Mouse (Mus musculus) erythroblast, adult 5-6 weeks (primary cell): ENCODE measurements around the gene Prpf3. TPM values are rescaled to one million over a fixed set of nuclear protein-coding genes. Genes with fewer than 3 reads are reported as not detected.
"Not testable (repeated sequence)": the region's sequence is repeated elsewhere in the genome, so short reads cannot be mapped to it uniquely, and the experiment has no call there.

Source experiments
- ATAC-seq: replicated peaks from 2 replicates; pipeline ENCODE4 v1.8.0; 2016; ENCODE audit warnings: moderate number of reproducible peaks, mild to moderate bottlenecking, moderate TSS enrichment, inconsistent platforms; ENCODE audit not compliant: poor library complexity, low FRiP score, severe bottlenecking
- total RNA-seq, 2 experiments: library from RNA; stranded (forward) in 1 of 2; stranded (reverse) in 1 of 2; fragments of 150-400 nt in 1 of 2; fragments of 200-764, 138-1000 nt in 1 of 2; gene quantifications; 2 replicates each; pipeline versions ENCODE4 v1.2.3 to v1.2.4; 2015 to 2017; ENCODE audit warnings: low replicate concordance in 2 of 2

The Prpf3 gene
- total RNA-seq, 2 experiments from 2014 or later: 6.0 to 14.6 TPM

- no peak for ATAC-seq
These were observed 16.4 kb downstream of the Prpf3 start for GRCm38 (mm10) chr3:95839250-95839649.

GRCm38 (mm10) chr3:95829053-95829452, 26.6 kb downstream of the Prpf3 start:
- ATAC-seq: no peak

GRCm38 (mm10) chr3:95826275-95826674, 29.4 kb downstream of the Prpf3 start:
- no peak for ATAC-seq

- ATAC-seq: no peak
These were observed 35.4 kb downstream of the Prpf3 start for GRCm38 (mm10) chr3:95820046-95821010.

- peak; percentile 92 for ATAC-seq
These were observed 36.2 kb downstream of the Prpf3 start for GRCm38 (mm10) chr3:95819351-95819985.

GRCm38 (mm10) chr3:95818571-95819288, 37.0 kb downstream of the Prpf3 start, which contains the start of gene Rprd2:
Rprd2 (minus strand) TSS chr3:95818863.
- peak; percentile 50 for ATAC-seq

GRCm38 (mm10) chr3:95818026-95818511, 37.6 kb downstream of the Prpf3 start:
- ATAC-seq: peak; percentile 25; the same call in 1 of the 2 replicates

- no peak for ATAC-seq
These were observed 39.0 kb downstream of the Prpf3 start for GRCm38 (mm10) chr3:95816681-95817080.

GRCm38 (mm10) chr3:95808384-95808783, 47.3 kb downstream of the Prpf3 start:
- no peak for ATAC-seq

- not testable (repeated sequence) for ATAC-seq
These were observed 48.1 kb downstream of the Prpf3 start for GRCm38 (mm10) chr3:95807630-95808029.

GRCm38 (mm10) chr3:95806677-95807076, 49.0 kb downstream of the Prpf3 start:
- ATAC-seq: no peak

- ATAC-seq: no peak
These were observed 51.8 kb downstream of the Prpf3 start for GRCm38 (mm10) chr3:95803851-95804250.

- ATAC-seq: no peak
These were observed 56.9 kb downstream of the Prpf3 start for GRCm38 (mm10) chr3:95798756-95799155.

GRCm38 (mm10) chr3:95794299-95794698, 61.4 kb downstream of the Prpf3 start:
- no peak for ATAC-seq

GRCm38 (mm10) chr3:95793662-95794061, 62.0 kb downstream of the Prpf3 start:
- no peak for ATAC-seq

GRCm38 (mm10) chr3:95785501-95785900, 70.2 kb downstream of the Prpf3 start:
- no peak for ATAC-seq
